Mouse (Mus musculus) frontal cortex, postnatal 36 days (tissue): ENCODE results near the gene Grm8.

Source experiments
- DNase-seq, 2 experiments: peaks; one replicate each; pipeline ENCODE4 v3.0.0; 2022; ENCODE audit warnings: low spot score in 2 of 2

Grm8 gene

GRCm38 (mm10) chr6:27646503-27646902 lies 488.5 kb downstream of the Grm8 start:
- DNase-seq = peak; percentile 39 to 71

GRCm38 (mm10) chr6:27645054-27645453 lies 489.9 kb downstream of the Grm8 start:
- no peak for DNase-seq

GRCm38 (mm10) chr6:27635898-27636297 lies 499.1 kb downstream of the Grm8 start:
- DNase-seq = no peak

GRCm38 (mm10) chr6:27617472-27617871 lies 517.5 kb downstream of the Grm8 start:
- DNase-seq = no peak

- no peak for DNase-seq
These were observed 554.5 kb downstream of the Grm8 start for GRCm38 (mm10) chr6:27580485-27580884.

- DNase-seq = no peak
These were observed 589.5 kb downstream of the Grm8 start for GRCm38 (mm10) chr6:27545516-27545915.

DNA sequence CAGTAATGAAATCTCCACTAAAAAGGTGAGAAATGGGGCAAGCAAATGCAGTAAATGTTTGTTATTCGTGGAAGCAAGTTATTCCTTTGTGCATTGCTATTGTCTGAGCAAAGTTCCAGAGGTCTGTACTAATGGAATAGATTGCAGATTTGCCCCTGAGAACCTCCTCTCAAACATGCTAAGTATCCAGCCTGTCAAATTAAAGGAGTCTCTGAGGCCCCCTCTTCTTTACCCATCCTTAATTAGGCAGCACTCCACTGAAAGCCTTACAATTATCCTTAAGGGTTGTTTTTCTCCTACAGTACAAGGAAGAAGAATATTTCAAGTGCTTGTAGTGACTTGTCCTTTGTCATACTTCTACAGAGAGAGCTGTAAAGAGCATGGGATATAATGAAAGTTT lies 617.4 kb downstream of the Grm8 start:
- DNase-seq = no peak

DNA sequence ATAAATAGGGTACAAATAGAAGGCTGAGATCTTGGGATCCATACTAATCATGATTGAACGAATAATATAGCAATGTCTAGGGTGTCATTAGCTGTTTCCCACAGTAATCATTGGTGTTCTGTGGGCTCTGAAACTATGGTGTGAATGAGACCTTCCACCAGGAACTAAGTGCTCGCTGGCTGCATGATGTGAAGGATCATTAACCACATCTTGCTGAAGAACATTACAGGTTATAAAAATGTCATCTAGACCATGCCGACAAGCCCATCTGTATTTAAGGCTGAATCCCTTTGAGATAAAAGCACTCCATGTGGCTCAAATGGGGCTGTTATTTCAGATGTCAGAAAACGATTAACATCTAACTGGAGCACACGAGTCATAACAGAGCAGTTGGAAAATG lies 674.0 kb downstream of the Grm8 start:
- no peak for DNase-seq

DNA sequence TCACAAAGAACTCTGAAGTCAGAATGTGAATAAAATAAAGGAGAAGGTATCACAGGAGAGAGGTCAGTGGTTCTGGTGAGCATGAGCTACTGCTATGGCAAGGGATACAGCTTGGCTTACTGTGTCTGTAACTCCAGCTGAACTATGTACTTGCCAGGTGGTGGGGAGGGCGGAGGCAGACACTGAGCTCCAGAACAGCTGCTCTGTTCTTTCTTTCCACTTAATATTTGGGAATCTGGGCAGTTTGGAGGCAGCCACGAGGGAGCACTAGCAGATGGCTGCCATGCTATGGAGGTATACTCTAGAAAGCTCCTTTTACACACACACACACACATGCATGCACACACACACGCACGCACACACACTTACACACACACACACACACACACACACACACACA lies 726.5 kb downstream of the Grm8 start:
- peak in 1 of 2 experiments; percentile 30 for DNase-seq

DNA sequence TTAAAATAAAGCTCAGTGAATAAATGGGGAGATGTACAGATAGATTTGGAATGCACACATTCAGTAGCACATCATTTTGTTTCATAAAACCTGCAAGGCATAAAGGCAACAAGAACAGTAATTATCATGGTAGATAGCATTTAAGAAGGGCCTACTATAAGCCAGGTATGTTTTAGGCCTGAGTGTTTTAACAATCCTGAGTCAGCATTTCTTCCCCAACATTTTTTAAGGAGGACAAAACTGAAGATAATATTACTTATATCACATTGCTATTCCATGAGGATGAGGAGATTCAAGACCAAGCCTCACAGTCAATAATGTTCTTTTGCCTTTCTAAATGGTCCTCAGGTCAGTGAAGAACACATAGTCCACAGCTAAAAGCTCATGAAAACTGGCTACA lies 762.6 kb downstream of the Grm8 start:
- DNase-seq = no peak

GRCm38 (mm10) chr6:27371095-27371494 lies 763.9 kb downstream of the Grm8 start:
- peak in 1 of 2 experiments; percentile 44 for DNase-seq

DNA sequence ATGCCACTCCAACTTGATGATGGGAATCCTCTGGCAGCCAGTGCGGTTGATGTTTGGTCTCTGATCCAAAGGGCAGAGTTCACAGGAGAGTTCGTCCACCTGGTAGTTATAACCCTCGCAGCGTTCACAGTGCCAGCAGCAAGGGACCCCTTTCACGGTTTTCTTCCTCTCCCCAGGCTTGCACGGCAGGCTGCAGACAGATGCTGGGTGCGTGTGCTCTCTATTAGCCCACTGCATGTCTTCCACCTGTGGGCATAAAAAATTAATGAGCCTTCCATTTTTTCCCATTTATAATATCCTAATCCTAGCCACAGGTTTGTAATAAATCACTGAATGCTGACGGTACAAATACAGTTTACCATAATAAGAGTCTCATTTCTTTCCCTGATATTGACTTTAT lies 771.2 kb downstream of the Grm8 start:
- DNase-seq = no peak

- no peak for DNase-seq
These were observed 774.5 kb downstream of the Grm8 start for GRCm38 (mm10) chr6:27360440-27360839.

- DNase-seq = no peak
These were observed 783.8 kb downstream of the Grm8 start for GRCm38 (mm10) chr6:27351147-27351546.

DNA sequence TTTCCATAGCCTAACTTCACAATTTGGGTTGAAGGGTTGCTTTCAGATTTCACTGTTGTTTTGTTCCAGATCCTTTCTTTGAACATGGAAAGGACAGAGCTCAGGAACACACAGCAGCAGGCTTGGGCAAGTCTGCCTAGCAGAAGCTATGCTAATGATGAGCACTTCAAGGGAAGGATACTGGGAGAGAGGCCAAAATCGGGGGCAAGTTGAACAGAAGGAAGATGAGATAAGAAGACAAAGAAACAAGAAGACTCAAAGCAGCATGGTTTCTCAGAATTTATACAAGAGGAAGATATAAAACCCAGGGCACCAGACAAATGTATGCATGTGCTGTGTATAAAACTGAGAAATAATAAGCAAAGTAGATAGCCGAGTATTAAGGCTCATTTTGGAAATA lies 786.7 kb downstream of the Grm8 start:
- DNase-seq = peak in 1 of 2 experiments; percentile 28

GRCm38 (mm10) chr6:27346311-27346710 lies 788.7 kb downstream of the Grm8 start:
- no peak for DNase-seq

GRCm38 (mm10) chr6:27340131-27340530 lies 794.8 kb downstream of the Grm8 start:
- DNase-seq = peak in 1 of 2 experiments; percentile 35

DNA sequence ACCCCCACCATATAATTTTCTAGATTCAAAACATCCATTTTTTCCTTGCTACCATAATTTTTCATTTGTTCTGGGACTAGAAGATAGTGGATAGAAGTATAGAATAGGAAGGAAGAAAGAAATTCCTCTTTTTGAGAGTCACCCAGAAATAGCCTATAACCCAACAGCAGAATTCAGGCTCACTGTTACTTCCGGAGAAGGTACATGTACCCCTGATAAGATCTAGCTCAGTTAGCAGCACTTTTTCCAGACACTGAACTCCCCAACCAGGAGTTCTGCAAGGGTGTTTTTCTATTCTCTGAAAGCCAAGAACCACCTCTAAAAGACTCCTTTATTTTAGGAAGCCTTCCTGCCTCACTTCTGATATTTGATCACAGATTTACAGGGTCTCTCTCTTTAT lies 816.4 kb downstream of the Grm8 start:
- no peak for DNase-seq

DNA sequence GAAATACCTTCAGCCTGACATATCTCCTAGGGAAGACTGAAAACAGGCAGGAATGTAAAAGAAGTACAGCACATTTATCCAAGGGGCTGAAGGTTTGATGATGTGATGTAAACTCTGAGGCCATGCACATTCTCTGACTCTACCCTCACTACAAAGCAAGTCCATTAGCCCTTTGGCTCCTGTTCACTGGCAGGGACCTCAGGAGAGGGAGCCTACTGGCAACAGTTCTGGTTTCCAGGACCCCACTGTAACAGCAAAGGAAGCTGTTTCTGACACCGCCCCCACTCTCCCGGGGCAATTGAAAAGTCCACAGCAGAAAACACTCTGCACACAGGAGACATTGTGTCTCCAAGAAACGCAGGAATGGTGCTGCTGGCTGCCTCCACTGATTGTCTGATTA lies 817.6 kb downstream of the Grm8 start:
- no peak for DNase-seq

DNA sequence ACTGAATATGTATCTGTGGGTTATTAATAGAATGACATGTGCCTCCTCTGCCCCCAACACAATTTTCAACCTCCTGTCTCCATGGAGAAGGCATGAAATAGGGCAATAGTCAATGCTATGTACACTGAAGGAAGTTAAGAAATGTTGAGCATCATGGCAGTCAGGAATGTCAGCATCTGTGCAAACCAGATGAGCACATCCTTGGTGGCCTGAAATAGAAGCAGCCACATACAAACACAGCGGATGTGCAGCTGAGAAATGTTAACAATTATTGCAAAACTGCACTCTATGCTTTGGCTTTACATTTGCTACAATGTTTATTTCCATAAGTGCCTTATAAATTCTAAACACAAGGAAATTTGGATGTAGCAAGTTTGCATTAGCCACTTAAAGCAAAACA lies 819.0 kb downstream of the Grm8 start:
- no peak for DNase-seq

GRCm38 (mm10) chr6:27314273-27315009 lies 820.5 kb downstream of the Grm8 start:
- no peak for DNase-seq

DNA sequence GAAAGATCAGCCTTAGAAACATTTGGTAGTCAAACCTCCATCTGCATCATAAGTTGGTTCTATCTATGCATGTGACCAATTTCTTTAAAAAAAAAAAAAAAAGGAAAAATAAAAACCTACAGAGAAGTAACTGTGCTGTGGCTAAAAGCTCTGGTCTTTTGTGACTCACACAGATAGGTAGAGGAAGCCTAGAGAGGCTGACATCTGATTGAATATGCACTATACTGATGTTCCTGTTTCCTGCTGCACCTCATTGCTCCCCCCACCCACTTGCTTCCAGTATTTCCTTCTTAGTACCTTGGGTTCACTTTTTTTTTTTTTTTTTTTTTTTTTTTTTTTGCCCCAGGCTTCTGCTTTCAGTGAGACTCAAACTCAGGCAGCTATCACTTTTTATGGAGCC lies 824.6 kb downstream of the Grm8 start:
- DNase-seq = no peak

- DNase-seq = no peak
These were observed 829.6 kb downstream of the Grm8 start for GRCm38 (mm10) chr6:27305351-27305750.

DNA sequence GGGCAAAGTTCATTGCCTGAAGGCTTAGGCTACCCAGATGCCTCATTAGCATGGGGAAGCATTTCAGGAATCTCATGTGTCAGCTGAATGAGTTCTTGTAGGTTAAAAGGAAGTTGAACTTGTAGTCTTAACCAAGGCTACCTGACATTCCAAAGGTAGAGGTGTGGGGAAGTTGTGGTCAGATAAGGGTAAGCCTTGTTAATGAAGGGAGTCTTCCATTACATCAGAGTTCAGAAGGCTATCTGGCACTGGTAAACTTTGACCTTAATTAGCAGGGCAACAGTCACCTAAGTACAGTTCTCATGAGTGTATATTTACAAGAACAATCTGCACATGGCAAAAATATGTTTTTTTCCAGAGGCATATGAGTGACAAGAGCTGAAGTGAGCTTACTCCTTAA lies 870.0 kb downstream of the Grm8 start:
- DNase-seq = no peak
